Mouse (Mus musculus) MN1 (cell line): Measurements from ENCODE around the gene Prm3.

Experiments used
- DNase-seq: peaks from one replicate; pipeline ENCODE4 v3.0.0-alpha.2; 2016; ENCODE audit warnings: low spot score

Gene Prm3

GRCm38 (mm10) chr16:10770531-10771325 is 20.0 kb downstream of the Prm3 start:
- DNase-seq: no peak

GRCm38 (mm10) chr16:10769661-10770060 is 21.1 kb downstream of the Prm3 start:
- DNase-seq: peak; percentile 22

DNA sequence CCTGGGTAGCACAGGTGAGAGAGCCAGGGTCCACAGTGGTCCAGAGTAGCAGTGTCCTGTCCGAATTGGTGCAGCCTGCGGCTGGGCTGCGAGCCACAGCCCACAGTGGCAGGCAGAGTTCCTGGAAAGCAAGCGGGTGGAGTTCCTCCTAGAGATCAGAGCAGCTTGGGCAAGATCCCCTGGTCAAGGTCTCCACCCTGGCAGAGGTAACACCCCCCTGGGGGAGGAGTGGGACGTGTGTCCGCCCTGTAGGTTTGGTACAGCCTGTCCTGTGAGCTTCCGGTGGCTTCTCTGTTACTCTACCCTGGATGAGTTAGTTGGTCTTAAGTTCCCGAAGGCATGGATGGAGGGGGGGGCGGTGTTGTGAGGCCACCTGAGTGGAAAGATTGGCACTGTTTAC is 21.9 kb downstream of the Prm3 start:
- no peak for DNase-seq

DNA sequence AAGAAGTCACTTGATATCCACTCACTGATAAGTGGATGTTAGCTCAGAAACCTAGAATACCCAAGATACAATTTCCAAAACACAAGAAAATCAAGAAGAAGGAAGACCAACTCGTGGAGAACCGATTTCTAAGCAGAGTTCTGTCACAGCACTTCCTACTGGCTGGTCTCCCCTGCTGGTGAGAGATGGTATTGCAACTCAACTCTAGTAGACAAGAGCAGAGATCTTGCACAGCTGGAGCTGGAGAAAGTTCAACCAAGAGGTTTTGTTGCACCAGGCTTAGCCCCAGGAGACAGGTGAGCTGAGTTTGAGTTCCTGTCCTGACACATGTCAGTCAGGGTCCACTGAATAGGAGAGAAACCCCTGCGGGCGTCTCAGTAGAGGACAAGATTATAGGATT is 23.6 kb downstream of the Prm3 start:
- DNase-seq: peak; percentile 68

DNA sequence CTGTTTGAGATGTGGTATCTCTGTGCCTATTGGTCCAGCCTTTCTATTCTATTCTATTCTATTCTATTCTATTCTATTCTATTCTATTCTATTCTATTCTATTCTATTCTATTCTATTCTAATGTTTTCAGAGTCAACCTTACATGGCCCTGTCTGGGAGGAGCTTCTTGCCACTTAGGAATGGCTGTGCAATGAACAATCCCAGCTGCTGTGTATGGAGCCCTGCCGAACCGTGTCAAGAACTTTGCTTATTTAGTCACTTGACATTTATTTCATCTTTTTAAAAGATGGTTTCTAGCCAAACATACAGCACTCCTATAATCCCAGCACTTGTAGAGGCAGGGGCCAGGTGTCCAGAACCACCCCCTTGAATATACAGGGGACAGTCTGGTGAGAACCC is 26.4 kb downstream of the Prm3 start:
- DNase-seq: no peak

DNA sequence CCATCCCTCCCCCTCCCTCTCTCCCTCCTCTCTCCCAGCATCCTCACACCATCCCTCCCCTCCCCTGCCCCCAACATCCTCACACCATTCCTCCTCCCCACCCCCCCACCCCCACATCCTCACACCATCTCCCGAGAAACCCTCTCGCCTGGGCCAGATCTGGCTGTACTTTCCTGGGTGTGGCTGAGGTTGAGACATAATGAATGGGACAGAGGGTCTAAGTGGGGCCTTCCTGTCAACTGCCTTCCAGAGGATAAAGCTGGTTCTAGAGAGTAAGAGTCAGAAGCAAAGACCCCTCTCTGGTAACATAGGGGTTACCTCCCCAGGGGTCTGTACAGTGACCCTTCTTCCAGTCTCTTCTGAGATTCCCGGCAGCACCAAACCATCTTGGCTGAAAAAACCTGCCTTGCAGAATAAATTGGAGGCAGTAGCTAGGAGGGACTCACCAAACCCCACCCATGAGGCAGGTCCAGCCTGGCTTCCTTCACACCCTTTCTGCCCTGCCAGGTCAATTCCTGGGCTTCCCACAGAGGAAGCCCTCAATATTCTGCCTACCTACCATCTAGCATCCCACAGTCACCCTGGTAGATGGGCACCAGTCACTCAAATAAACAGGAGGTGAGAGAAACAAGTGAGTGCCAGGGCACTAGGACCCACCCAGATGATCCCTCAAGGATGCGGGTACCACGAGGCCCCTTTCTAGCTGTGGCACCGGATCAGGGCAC is 27.0 kb downstream of the Prm3 start:
- DNase-seq: no peak

DNA sequence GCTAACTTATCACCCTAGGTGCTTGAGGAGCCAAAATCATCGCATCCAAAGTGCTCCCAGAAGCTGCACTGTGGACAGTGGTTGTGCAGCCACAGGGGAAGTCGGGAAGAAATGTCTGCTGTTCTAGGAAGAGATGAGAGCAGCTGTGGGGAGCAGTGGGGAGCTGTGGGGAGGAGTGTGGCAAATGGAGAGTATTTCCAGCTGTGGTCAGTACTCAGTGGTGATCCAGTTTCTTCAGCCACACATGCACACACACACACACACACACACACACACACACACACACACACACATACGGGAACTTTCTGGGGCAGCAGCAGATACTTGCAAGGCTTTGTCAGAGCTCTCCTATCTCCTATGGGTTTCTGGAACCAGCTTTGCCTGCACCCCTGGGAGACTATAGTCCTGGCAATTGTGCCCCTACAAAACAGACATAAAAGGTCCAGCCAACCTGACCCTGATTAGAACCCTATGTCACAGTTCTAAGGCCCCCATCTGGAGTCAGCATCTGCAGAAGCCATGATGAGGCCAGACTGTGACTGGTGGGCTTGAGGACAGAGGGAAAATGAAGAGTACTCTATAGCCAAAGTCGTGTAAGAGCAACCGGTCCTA is 28.0 kb downstream of the Prm3 start:
- no peak for DNase-seq

DNA sequence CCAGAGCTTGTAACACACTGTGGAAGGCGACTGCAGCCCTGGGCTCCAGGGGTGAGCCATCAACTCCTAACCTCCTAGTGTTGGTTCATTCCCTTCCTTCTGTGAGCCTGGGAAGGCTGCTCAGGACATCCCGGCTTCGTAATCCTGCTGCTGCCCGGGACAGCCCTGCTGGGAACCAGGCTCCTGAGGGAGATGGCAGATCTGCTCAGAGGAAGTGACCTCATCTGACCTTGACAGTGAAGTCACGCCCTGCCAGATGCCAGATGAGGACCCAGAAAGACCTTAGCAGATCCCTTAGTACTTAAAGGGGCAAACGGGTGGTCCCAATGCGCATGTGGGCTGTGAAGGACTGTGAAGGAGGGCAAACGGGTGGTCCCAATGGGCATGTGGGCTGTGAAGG is 29.5 kb downstream of the Prm3 start:
- DNase-seq: peak; percentile 40

GRCm38 (mm10) chr16:10756168-10756567 is 34.5 kb downstream of the Prm3 start:
- no peak for DNase-seq

DNA sequence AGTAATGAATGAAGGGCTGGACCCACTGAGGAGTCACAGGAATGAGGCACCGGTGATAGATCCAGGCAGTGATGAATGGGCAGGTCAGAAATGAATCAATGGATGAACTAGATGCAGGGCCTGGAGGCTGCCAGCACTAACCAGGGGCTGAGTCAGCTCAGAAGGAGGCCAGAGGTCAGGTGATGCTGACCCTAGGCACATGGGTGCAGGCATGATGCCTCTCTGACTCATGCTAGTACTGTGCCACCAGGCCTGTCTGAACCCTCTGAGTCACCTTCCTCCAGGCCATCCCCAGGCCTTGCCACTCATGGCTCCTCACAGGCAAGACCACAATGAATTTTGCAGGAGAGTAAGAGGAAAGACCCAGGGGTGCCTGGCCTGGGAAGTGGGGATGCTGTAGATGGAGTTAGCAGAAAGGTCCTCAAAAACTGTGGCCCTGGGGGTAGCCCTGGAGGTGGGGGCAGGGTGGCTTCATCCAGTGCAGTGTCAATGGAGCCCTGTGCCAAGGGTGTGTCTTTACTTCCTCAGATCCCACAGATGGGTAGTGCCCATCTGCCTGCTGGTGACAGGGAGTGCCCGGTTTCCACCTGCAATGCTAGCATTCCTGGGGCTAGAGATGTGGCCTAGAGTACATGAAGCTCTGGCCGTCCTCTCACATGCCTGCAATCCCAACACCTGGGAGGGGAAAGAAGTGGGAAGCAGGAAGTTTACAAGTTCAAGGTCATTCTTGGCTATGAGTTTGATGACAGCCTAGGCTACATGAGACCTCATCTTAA is 36.0 kb downstream of the Prm3 start:
- DNase-seq: peak; percentile 60

- peak; percentile 80 for DNase-seq
Observed at GRCm38 (mm10) chr16:10749824-10750223, 40.9 kb downstream of the Prm3 start.

- no peak for DNase-seq
Observed at GRCm38 (mm10) chr16:10749226-10749625, 41.5 kb downstream of the Prm3 start.

DNA sequence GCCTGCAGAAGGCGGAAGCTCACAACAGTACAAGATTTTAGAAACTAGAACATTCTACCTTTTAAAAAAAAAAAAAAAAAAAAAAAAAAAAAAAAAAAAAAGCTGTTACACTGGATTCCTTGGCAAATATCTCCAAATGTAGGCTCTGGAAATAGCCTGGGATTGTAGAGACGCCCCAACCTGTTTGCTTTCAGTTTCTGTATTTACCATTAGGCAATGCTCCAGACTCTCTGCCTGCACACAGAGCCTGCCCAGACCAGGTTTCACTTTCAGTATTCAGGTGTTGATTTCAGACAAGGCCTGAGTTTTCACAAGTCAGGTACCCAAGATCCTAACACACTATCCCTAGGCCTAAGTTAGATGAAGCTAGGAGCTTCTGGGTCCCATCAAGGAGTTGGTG is 49.6 kb downstream of the Prm3 start:
- no peak for DNase-seq
